Comparison of ENCODE assay signal across 32 mouse cellular contexts in genomic region chr3:147118622-147119021, GRCm38 (mm10).
"Had no signal": no experiment of that assay in that cellular context is flagged by ENCODE, and none has a peak within 500 bp of the region (broad histone marks: within the 10 kb centered on the region; RNA-seq: fewer than 3 reads in every experiment).

No protein-coding gene starts in this region.

- H3K4me2 ChIP-seq: limb, embryonic 13.5 days; limb, embryonic 15.5 days; liver, embryonic 11.5 days; liver, embryonic 12.5 days; liver, embryonic 13.5 days; liver, embryonic 15.5 days; lung, embryonic 14.5 days; lung, embryonic 15.5 days; midbrain, embryonic 11.5 days; midbrain, embryonic 12.5 days; midbrain, embryonic 13.5 days; midbrain, embryonic 15.5 days; neural tube, embryonic 12.5 days; neural tube, embryonic 13.5 days had no signal

- H3K36me3 ChIP-seq: limb, embryonic 13.5 days; limb, embryonic 15.5 days; liver, embryonic 12.5 days; liver, embryonic 13.5 days; liver, embryonic 15.5 days; lung, embryonic 15.5 days; midbrain, embryonic 10.5 days; midbrain, embryonic 12.5 days; midbrain, embryonic 13.5 days; midbrain, embryonic 15.5 days; neural tube, embryonic 12.5 days; neural tube, embryonic 13.5 days had no signal

- H3K9me3 ChIP-seq: limb, embryonic 13.5 days; limb, embryonic 15.5 days; liver, embryonic 12.5 days; liver, embryonic 13.5 days; liver, embryonic 15.5 days; lung, embryonic 15.5 days; midbrain, embryonic 10.5 days; midbrain, embryonic 12.5 days; midbrain, embryonic 13.5 days; midbrain, embryonic 15.5 days; neural tube, embryonic 12.5 days; neural tube, embryonic 13.5 days had no signal

- H3K9ac ChIP-seq: limb, embryonic 13.5 days; limb, embryonic 15.5 days; liver, embryonic 12.5 days; liver, embryonic 13.5 days; liver, embryonic 14.5 days; liver, embryonic 15.5 days; liver, postnatal 0 days; lung, embryonic 14.5 days; lung, embryonic 15.5 days; midbrain, embryonic 12.5 days; midbrain, embryonic 13.5 days; midbrain, embryonic 15.5 days; neural tube, embryonic 12.5 days; neural tube, embryonic 13.5 days had no signal

- H3K27me3 ChIP-seq: limb, embryonic 13.5 days; limb, embryonic 15.5 days; liver, embryonic 12.5 days; liver, embryonic 13.5 days; liver, embryonic 15.5 days; lung, embryonic 15.5 days; megakaryocyte, embryonic 14.5 days; midbrain, embryonic 12.5 days; midbrain, embryonic 13.5 days; midbrain, embryonic 15.5 days; neural tube, embryonic 12.5 days; neural tube, embryonic 13.5 days had no signal

- H3K4me3 ChIP-seq: left cerebral cortex, adult 2 months; limb, embryonic 13.5 days; limb, embryonic 15.5 days; liver, embryonic 12.5 days; liver, embryonic 13.5 days; liver, embryonic 15.5 days; lung, embryonic 15.5 days; megakaryocyte, embryonic 14.5 days; midbrain, embryonic 10.5 days; midbrain, embryonic 12.5 days; midbrain, embryonic 13.5 days; midbrain, embryonic 15.5 days; myocyte; neural tube, embryonic 12.5 days; neural tube, embryonic 13.5 days had no signal

- ATAC-seq: liver, embryonic 12.5 days; liver, postnatal 0 days; lung, postnatal 0 days; midbrain, embryonic 13.5 days; midbrain, embryonic 15.5 days; midbrain, embryonic 16.5 days had no signal

- DNase-seq: left cerebral cortex, postnatal 4 days; liver; liver, embryonic 13.5 days; liver, postnatal 0 days; lung, adult 18-20 months; lung, adult 2 months; lung, embryonic 14.5 days; lung, postnatal 10 days; lung, postnatal 14 days; lung, postnatal 36 days; lung, postnatal 4 days; midbrain, embryonic 14.5 days had no signal

- H3K27ac ChIP-seq: left cerebral cortex, adult 2 months; limb, embryonic 13.5 days; limb, embryonic 15.5 days; liver, embryonic 12.5 days; liver, embryonic 13.5 days; liver, embryonic 14.5 days; liver, embryonic 15.5 days; lung, embryonic 15.5 days; macrophage; midbrain, embryonic 10.5 days; midbrain, embryonic 12.5 days; midbrain, embryonic 13.5 days; midbrain, embryonic 15.5 days; neural tube, embryonic 12.5 days; neural tube, embryonic 13.5 days had no signal

- H3K4me1 ChIP-seq: limb, embryonic 15.5 days; liver, embryonic 12.5 days; liver, embryonic 13.5 days; liver, embryonic 15.5 days; lung, embryonic 15.5 days; megakaryocyte, embryonic 14.5 days; midbrain, embryonic 10.5 days; midbrain, embryonic 12.5 days; midbrain, embryonic 13.5 days; midbrain, embryonic 15.5 days; neural tube, embryonic 13.5 days had no signal
